Mouse (Mus musculus) T-helper 17 cell (primary cell): ENCODE results near the gene Hist2h2ac.
"Not testable (repeated sequence)": the region's sequence is repeated elsewhere in the genome, so short reads cannot be mapped to it uniquely, and the experiment has no call there.

Experiments
- in situ Hi-C, 2 experiments: fragments of 300-600 bp; cut with MboI, MseI; formaldehyde crosslinking; loops; 1 replicate in 1 of 2; 2 replicates in 1 of 2; pipeline ENCODE4 v1.15.1; 2025; ENCODE audit warnings: high pct_unique_total_duplicates in 2 of 2

Gene Hist2h2ac

GRCm38 (mm10) chr3:96231758-96232120, 11.1 kb upstream of the Hist2h2ac start:
- in situ Hi-C loops = loop anchor here (10.0 to 25.0 kb wide), 2 partner anchors 577 to 1119 kb away; partner anchors contain the start of genes Mcl1 (in 1 of the 2), Pip5k1a (in 1 of the 2), Tmod4 (in 1 of the 2) and Vps72 (in 1 of the 2)

- in situ Hi-C loops = loop anchor here (10.0 to 25.0 kb wide), 2 partner anchors 576 to 1119 kb away; partner anchors contain the start of genes Mcl1 (in 1 of the 2), Pip5k1a (in 1 of the 2), Tmod4 (in 1 of the 2) and Vps72 (in 1 of the 2)
Observed at GRCm38 (mm10) chr3:96230910-96231757, 10.5 kb upstream of the Hist2h2ac start.

DNA sequence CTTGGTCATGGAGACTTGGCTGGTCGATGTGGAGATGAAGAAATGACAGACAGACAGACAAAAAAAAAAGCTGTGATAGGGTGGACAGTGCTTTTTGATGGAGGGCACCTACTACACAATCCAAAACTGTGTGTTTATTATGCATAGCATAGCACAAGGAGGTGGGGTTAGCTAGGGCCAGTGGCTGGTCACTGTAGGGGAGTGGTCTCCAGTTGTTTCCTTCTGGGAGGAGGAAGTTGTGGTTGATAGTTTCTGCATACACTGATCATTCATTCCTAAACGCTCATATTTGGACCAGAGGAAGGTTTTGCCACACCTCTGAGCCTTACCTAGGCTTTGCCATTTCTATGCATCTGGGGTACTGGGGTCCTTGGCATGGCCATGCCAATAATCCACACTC, 9.7 kb upstream of the Hist2h2ac start:
- in situ Hi-C loops = loop anchor here (10.0 to 25.0 kb wide), 2 partner anchors 576 to 1118 kb away; partner anchors contain the start of genes Mcl1 (in 1 of the 2), Pip5k1a (in 1 of the 2), Tmod4 (in 1 of the 2) and Vps72 (in 1 of the 2)

- in situ Hi-C loops = loop anchor here (5.0 to 25.0 kb wide), 2 partner anchors 57 to 1117 kb away; partner anchors contain the start of genes Pip5k1a (in 1 of the 2), Sf3b4 (in 1 of the 2), Tmod4 (in 1 of the 2) and Vps72 (in 1 of the 2)
Observed at GRCm38 (mm10) chr3:96228828-96229227, 8.1 kb upstream of the Hist2h2ac start.

DNA sequence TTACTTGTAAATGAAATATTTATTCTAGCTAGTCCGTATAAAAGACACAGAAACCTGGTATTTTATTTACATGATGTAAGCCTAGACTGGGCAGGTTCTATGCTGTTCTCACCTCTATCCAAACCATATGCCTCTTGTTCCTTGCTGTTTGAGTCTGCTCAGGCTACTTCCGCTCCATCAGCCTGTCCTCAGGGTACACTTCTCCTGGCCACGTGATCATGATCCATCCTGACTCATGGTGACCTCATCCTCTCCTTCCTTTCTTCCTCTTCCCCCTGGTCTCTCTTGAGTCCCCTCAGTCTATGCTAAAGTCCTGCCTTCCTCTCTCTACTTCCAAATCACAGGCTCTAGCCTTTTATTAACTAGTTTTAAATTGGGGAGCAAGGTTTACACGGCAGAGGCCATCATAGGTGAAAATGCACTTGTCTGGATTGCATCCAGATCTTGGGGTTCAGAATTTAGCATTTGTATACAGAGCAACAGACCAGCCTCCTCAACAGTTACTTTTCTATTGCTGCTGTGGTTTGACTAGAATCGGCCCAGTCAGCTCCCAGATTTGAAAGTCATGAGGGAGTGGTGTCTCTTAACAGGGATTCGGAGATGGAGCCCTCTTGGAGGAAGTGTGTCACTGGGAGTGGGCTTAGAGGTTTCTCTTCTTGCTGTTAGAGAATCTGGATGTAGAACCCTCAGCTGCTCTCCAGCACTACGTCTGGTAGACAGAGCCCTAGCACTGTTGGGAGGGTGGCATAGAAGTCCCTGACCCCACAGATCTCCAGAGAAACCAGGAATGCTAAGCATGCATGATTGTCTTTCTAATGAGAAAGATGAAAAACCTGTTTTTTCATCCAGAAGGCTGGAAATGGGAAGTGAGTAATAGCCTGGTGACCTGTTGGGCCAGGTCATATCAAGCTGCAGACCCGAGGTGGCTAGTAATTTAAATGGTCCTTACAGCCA, 6.3 kb upstream of the Hist2h2ac start:
- in situ Hi-C loops = loop anchor here (5.0 to 25.0 kb wide), 2 partner anchors 55 to 1115 kb away; partner anchors contain the start of genes Pip5k1a (in 1 of the 2), Sf3b4 (in 1 of the 2), Tmod4 (in 1 of the 2) and Vps72 (in 1 of the 2)

- in situ Hi-C loops = loop anchor here (5.0 to 25.0 kb wide), 2 partner anchors 53 to 1113 kb away; partner anchors contain the start of genes Pip5k1a (in 1 of the 2), Sf3b4 (in 1 of the 2), Tmod4 (in 1 of the 2) and Vps72 (in 1 of the 2)
Observed at GRCm38 (mm10) chr3:96225421-96225820, 4.7 kb upstream of the Hist2h2ac start.

- in situ Hi-C loops = no loop called here
Observed at GRCm38 (mm10) chr3:96222774-96223173, 2.1 kb upstream of the Hist2h2ac start.

- in situ Hi-C loops = no loop called here
Observed at GRCm38 (mm10) chr3:96221640-96222038, 959 bp upstream of the Hist2h2ac start.

DNA sequence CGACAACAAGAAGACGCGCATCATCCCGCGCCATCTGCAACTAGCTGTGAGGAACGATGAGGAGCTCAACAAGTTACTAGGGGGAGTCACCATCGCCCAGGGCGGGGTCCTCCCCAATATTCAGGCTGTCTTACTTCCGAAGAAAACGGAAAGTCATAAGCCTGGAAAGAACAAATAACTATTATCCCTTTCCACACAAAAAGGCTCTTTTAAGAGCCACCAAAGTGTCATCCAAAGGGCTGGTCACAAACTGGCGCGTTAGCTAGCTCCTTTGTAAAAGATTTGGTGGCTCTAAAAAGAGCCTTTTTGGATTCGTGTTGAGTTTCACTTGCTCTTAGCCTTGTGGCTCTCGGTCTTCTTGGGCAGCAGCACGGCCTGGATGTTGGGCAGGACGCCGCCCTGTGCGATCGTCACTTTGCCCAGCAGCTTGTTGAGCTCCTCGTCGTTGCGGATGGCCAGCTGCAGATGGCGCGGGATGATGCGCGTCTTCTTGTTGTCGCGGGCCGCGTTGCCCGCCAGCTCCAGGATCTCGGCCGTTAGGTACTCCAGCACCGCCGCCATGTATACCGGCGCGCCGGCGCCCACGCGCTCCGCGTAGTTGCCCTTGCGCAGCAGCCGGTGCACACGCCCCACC, 432 bp downstream of the Hist2h2ac start:
- in situ Hi-C loops = not testable (repeated sequence)

GRCm38 (mm10) chr3:96219661-96220130, 984 bp downstream of the Hist2h2ac start, which contains the start of the genes Bola1 and Hist2h2ab:
TSS of gene Bola1 (minus strand) at chr3:96219709.
TSS of gene Hist2h2ab (plus strand) at chr3:96219865.
- in situ Hi-C loops = no loop called here

GRCm38 (mm10) chr3:96219191-96219641, 1.5 kb downstream of the Hist2h2ac start:
- in situ Hi-C loops = no loop called here

- in situ Hi-C loops = no loop called here
Observed at GRCm38 (mm10) chr3:96209242-96209641, 11.4 kb downstream of the Hist2h2ac start.

DNA sequence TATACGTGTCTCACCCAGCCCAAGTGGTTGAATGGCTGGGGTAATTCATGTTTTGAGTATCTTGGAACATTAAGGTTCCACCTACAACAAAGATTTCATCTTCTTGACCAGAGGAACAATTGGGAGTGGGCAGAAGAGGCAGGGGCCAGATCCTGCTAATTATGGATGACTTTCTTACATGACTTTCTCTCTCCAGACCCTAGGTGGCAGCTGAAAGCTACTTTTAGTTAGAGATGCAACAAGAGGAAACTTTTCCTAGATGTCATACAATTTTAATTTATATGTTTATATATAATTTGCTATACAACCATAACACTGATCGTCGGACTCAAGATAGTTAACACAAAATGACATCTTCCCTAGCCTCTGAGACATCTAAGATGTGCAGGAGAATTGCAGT, 12.9 kb downstream of the Hist2h2ac start:
- in situ Hi-C loops = no loop called here

GRCm38 (mm10) chr3:96199731-96200130, 20.9 kb downstream of the Hist2h2ac start:
- in situ Hi-C loops = no loop called here

GRCm38 (mm10) chr3:96198601-96199251, 22.0 kb downstream of the Hist2h2ac start:
- in situ Hi-C loops = not testable (repeated sequence)

- in situ Hi-C loops = no loop called here
Observed at GRCm38 (mm10) chr3:96198181-96198580, 22.5 kb downstream of the Hist2h2ac start.

GRCm38 (mm10) chr3:96197129-96197749, 23.4 kb downstream of the Hist2h2ac start:
- in situ Hi-C loops = no loop called here

DNA sequence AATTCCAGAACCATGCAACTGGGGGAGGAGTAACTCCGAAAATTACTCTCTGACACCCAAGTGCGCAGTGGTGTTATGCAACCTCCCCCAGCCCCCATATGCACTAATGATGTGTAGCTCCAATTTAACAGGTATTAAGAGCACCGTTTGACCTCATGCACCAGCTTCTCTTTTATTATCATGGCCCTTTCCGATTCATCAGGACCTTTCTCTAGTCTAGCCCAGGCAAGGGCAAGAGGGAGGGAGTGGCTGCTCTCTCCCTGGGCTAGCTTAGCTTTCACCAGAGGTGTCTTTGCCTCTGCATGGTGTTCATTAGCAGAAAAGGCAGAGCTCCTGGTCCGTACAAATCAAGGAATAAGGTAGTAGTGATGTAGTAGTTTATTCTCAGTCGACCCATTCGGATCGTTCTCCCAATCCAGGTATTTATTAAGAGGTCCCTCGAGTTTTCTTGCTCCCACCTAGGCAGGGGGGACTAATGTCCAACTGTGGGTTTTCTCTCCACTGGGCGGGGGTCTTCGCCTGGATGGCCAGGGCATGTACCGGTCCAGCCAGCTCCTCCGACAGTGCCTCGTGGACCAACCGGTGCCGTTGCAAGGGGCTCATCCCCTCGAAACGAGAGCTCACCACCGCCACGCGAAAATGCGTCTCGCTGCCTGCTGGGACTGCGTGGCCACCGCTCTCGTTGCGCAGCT, 24.1 kb downstream of the Hist2h2ac start:
- in situ Hi-C loops = no loop called here
